ENCODE assay signal across 8 mouse cellular contexts in the genomic region with DNA sequence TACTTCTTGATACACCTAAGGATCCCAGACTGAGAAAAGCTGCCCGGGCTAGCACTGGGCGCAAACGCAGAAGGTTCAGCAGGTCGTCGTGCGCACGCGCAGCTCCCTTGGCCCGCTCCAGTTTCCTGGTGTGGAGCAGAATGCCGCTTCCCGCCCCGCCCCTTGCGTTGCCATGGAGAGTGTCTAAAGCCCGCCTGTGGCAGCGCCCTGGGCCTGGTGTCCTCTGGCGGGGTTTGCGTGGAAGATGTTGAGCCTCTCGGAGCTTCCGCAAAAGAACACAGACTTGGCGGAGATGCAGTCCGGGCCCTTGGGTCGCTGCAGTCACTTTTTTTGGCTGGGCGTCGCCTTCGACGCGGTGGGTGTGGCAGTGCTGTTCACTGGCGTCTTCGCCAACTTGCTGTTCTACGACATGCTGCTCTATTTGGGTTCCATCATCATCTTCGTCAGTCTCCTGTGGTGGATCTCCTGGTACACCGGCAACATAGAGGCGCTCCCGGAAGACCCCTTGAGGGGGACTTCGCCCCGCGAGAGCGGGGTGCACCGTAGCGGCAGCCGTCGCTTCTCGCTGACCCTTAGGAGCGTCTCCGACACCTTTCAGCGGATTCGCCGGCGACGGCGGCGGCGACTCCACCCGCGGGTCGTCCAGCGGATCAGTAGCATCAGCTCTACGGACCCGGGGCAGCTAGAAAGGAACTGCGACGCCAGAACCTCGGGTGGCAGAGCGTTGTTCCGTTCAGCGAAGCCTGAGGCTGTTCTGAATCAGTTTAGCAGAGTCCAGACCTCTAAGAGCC. TPM values are rescaled to one million over a fixed set of nuclear protein-coding genes. Genes with fewer than 3 reads are reported as not detected.
DNase-seq lines count a peak whose midpoint lies in the region; ATAC-seq and TF ChIP-seq lines count a peak whose summit lies in the region.

No protein-coding gene starts in this region.

- peak; percentile 42; the same call in 1 of the 2 replicates for TF ChIP-seq POLR2A in cerebellum, adult 2 months (IDR thresholded peaks at IDR 0.05; ENCODE audit: borderline replicate concordance, insufficient read depth, low read length)
- TF ChIP-seq POLR2A in lung, adult 2 months (IDR thresholded peaks at IDR 0.05; ENCODE audit: borderline replicate concordance, extremely low read depth, low read depth, low read length): peak; percentile 62; the same call in 1 of the 2 replicates

- peak; percentile 40 for ATAC-seq in G1E (ENCODE audit: extremely low read depth, insufficient number of reproducible peaks, low FRiP score, poor library complexity, severe bottlenecking)
- peak; percentile 99 for ATAC-seq in forebrain, postnatal 0 days
- peak; percentile 98 for ATAC-seq in neural tube, embryonic 15.5 days (ENCODE audit: low FRiP score)

- H3K9ac ChIP-seq in forebrain, postnatal 0 days: peak overlapping the region; percentile 73
- H3K9ac ChIP-seq in neural tube, embryonic 15.5 days (replicated peaks): peak overlapping the region; percentile 60

- no peak overlapping the region for H3K27ac ChIP-seq in cerebellum, adult 2 months (ENCODE audit: insufficient read depth, low read length)
- H3K27ac ChIP-seq in forebrain, postnatal 0 days (ENCODE audit: low read depth, low read length): peak overlapping the region; percentile 64
- peak overlapping the region; percentile 74 for H3K27ac ChIP-seq in layer of hippocampus, adult 2 months
- H3K27ac ChIP-seq in neural tube, embryonic 15.5 days (replicated peaks): peak overlapping the region; percentile 73

- H3K9me3 ChIP-seq in G1E (replicated peaks): no peaks in the 10 kb centered on the region
- no peaks in the 10 kb centered on the region for H3K9me3 ChIP-seq in forebrain, postnatal 0 days (ENCODE audit: low read length)
- H3K9me3 ChIP-seq in neural tube, embryonic 15.5 days (replicated peaks): no peaks in the 10 kb centered on the region

- H3K27me3 ChIP-seq in G1E (ENCODE audit: insufficient read depth, low read length): peaks cover 8% of the 10 kb centered on the region; the same call in 1 of the 2 replicates
- H3K27me3 ChIP-seq in cerebellum, adult 2 months (ENCODE audit: control insufficient read depth, insufficient read depth, low read length): no peaks in the 10 kb centered on the region
- H3K27me3 ChIP-seq in forebrain, postnatal 0 days (ENCODE audit: insufficient read depth, low read length): no peaks in the 10 kb centered on the region
- H3K27me3 ChIP-seq in neural tube, embryonic 15.5 days (replicated peaks): no peaks in the 10 kb centered on the region

- H3K4me3 ChIP-seq in G1E (ENCODE audit: low read depth, low read length): peak overlapping the region; percentile 61; the same call in 1 of the 2 replicates
- H3K4me3 ChIP-seq in cerebellum, adult 2 months (replicated peaks; ENCODE audit: insufficient read depth, low read depth, low read length): peak overlapping the region; percentile 76
- H3K4me3 ChIP-seq in forebrain, postnatal 0 days (ENCODE audit: low read depth, low read length): peak overlapping the region; percentile 65
- peak overlapping the region; percentile 87 for H3K4me3 ChIP-seq in layer of hippocampus, adult 2 months
- H3K4me3 ChIP-seq in lung, adult 2 months (replicated peaks; ENCODE audit: extremely low read depth, low read depth, low read length): peak overlapping the region; percentile 68
- H3K4me3 ChIP-seq in neural tube, embryonic 15.5 days (replicated peaks): peak overlapping the region; percentile 75

- DNase-seq in G1E (ENCODE audit: low spot score): peak; percentile 63
- DNase-seq in cerebellum, adult 2 months: peak; percentile 93 to 94
- peak; percentile 96 for DNase-seq in forebrain, postnatal 0 days
- peak; percentile 96 for DNase-seq in heart, postnatal 4 days
- DNase-seq in layer of hippocampus, adult 2 months (ENCODE audit: low spot score in 2 of 2): peak; percentile 94 to 96
- DNase-seq in lung, adult 2 months: peak; percentile 93
- DNase-seq in testis, postnatal 10 days (ENCODE audit: low spot score): peak; percentile 97

- H3K4me1 ChIP-seq in G1E (ENCODE audit: insufficient read depth, low read depth, low read length): peaks cover 7% of the 10 kb centered on the region
- H3K4me1 ChIP-seq in cerebellum, adult 2 months (ENCODE audit: control insufficient read depth, insufficient read depth, low read length): no peaks in the 10 kb centered on the region
- peaks cover 7% of the 10 kb centered on the region; the same call in 1 of the 2 replicates for H3K4me1 ChIP-seq in forebrain, postnatal 0 days (ENCODE audit: insufficient read depth)
- H3K4me1 ChIP-seq in lung, adult 2 months (ENCODE audit: control insufficient read depth, insufficient read depth, low read length): no peaks in the 10 kb centered on the region
- peaks cover 8% of the 10 kb centered on the region; the same call in 1 of the 2 replicates for H3K4me1 ChIP-seq in neural tube, embryonic 15.5 days

- no peaks in the 10 kb centered on the region for H3K36me3 ChIP-seq in G1E (replicated peaks)
- no peaks in the 10 kb centered on the region for H3K36me3 ChIP-seq in forebrain, postnatal 0 days (ENCODE audit: insufficient read depth)
- H3K36me3 ChIP-seq in neural tube, embryonic 15.5 days: no peaks in the 10 kb centered on the region

- H3K4me2 ChIP-seq in forebrain, postnatal 0 days (ENCODE audit: low read depth): peak overlapping the region; percentile 94
- peak overlapping the region; percentile 95 for H3K4me2 ChIP-seq in neural tube, embryonic 15.5 days

- WGBS in cerebellum, adult 2 months: under 1% methylated on average over 65 of the region's 65 CpGs
- whole genome bisulfite sequencing in forebrain, postnatal 0 days: under 1% methylated on average over 65 of the region's 65 CpGs
- under 1% methylated on average over 65 of the region's 65 CpGs for WGBS in lung, adult 2 months
- WGBS in neural tube, embryonic 15.5 days: under 1% methylated on average over 65 of the region's 65 CpGs

- no peak for TF ChIP-seq CTCF in G1E (IDR thresholded peaks at IDR 0.05; ENCODE audit: low read depth, low read length)
- TF ChIP-seq CTCF in cerebellum, adult 2 months (IDR thresholded peaks at IDR 0.05; ENCODE audit: borderline replicate concordance, insufficient read depth, low read depth, low read length): no peak
- TF ChIP-seq CTCF in forebrain, postnatal 0 days (IDR thresholded peaks at IDR 0.05; ENCODE audit: low read depth): no peak
- no peak for TF ChIP-seq CTCF in layer of hippocampus, adult 2 months (conservative IDR thresholded peaks at IDR 0.05)
- no peak for TF ChIP-seq CTCF in lung, adult 2 months (IDR thresholded peaks at IDR 0.05; ENCODE audit: insufficient read depth, low read length)

RNA-seq across cellular contexts. Expression of a gene that starts 23.8 kb away (rescaled TPM):
- total RNA-seq in G1E (2014; fragmentation: Nextera tagmentation) (not detected in 2 replicates), G1E (2017) (not detected in 2 replicates)
- not detected in 2 replicates for polyA plus RNA-seq in G1E (2012)
- polyA plus RNA-seq in cerebellum, adult 2 months (2012; rRNA removed): not detected in 2 replicates
- not detected in 2 replicates for total RNA-seq in forebrain, postnatal 0 days (2014; rRNA removed)
- polyA plus RNA-seq in forebrain, postnatal 0 days (2015; fragmentation: Nextera tagmentation; extraction: Ambion mirVana): 0.15 and 0.16 TPM in 2 replicates
- total RNA-seq in heart, postnatal 4 days (2021): not detected
- total RNA-seq in layer of hippocampus, adult 2 months (2021): not detected
- polyA plus RNA-seq in lung, adult 2 months (2012; rRNA removed): 0.97 TPM in 1 of 2 replicates, not detected in the other
- 0.41 and 1.4 TPM in 2 replicates for polyA plus RNA-seq in neural tube, embryonic 15.5 days (2015; fragmentation: Nextera tagmentation; extraction: Ambion mirVana)

RNA-seq across cellular contexts. Expression of a gene that starts 25.9 kb away (rescaled TPM):
- total RNA-seq in G1E (2014; fragmentation: Nextera tagmentation) (67.6 and 67.8 TPM in 2 replicates), G1E (2017) (65.8 and 72.3 TPM in 2 replicates)
- 18.3 and 21.2 TPM in 2 replicates for polyA plus RNA-seq in G1E (2012)
- 35.8 and 39.1 TPM in 2 replicates for polyA plus RNA-seq in cerebellum, adult 2 months (2012; rRNA removed)
- total RNA-seq in forebrain, postnatal 0 days (2014; rRNA removed): 89.7 and 104 TPM in 2 replicates
- 70.0 and 80.7 TPM in 2 replicates for polyA plus RNA-seq in forebrain, postnatal 0 days (2015; fragmentation: Nextera tagmentation; extraction: Ambion mirVana)
- total RNA-seq in heart, postnatal 4 days (2021): 10 to 100 TPM; 46.7 to 49.4 TPM
- total RNA-seq in layer of hippocampus, adult 2 months (2021): 10 to 100 TPM; 47.2 to 51.4 TPM
- polyA plus RNA-seq in lung, adult 2 months (2012; rRNA removed): 6.5 and 9.2 TPM in 2 replicates
- polyA plus RNA-seq in neural tube, embryonic 15.5 days (2015; fragmentation: Nextera tagmentation; extraction: Ambion mirVana): 82.7 and 86.5 TPM in 2 replicates

Comparison
In these comparisons a context has a peak if more than half of its experiments do, and no peak if none do; other contexts are left out.
1. ATAC-seq: peak in every context shown above with its lines; median percentile 99 in forebrain, postnatal 0 days; 98 in neural tube, embryonic 15.5 days; 40 in G1E.